Mouse (Mus musculus) liver, embryonic 16.5 days (tissue): ENCODE measurements around the gene Ubr1. TPM values are rescaled to one million over a fixed set of nuclear protein-coding genes. Genes with fewer than 3 reads are reported as not detected.

Experiments
- ATAC-seq: fragments of 200-750 bp; cut with Nextera tagmentation; 2 replicates; pipeline ENCODE4 v1.8.0; 2017; ENCODE audit warnings: low read depth, mild to moderate bottlenecking, moderate number of reproducible peaks, moderate library complexity
- H3K27ac ChIP-seq: fragments of 300-500 bp; sonication (generic); 2 replicates; pipeline ENCODE4 v1.5.1; 2014; ENCODE audit warnings: mild to moderate bottlenecking, low read length
- H3K27me3 ChIP-seq: fragments of 300-500 bp; sonication (generic); 2 replicates; pipeline ENCODE4 v1.6.1; 2014; ENCODE audit warnings: low read depth, low read length, mixed read lengths; ENCODE audit not compliant: control insufficient read depth, insufficient read depth
- H3K36me3 ChIP-seq: fragments of 300-500 bp; sonication (generic); 2 replicates; pipeline ENCODE4 v1.6.1; 2014; ENCODE audit warnings: mild to moderate bottlenecking; ENCODE audit not compliant: control insufficient read depth, insufficient read depth
- H3K4me1 ChIP-seq: fragments of 300-500 bp; sonication (generic); 2 replicates; pipeline ENCODE4 v1.6.1; 2014; ENCODE audit warnings: low read depth, low read length, mixed read lengths; ENCODE audit not compliant: control insufficient read depth
- H3K4me2 ChIP-seq: fragments of 300-500 bp; sonication (generic); 2 replicates; pipeline ENCODE4 v1.6.1; 2014; ENCODE audit warnings: low read depth, low read length, mixed read lengths
- H3K4me3 ChIP-seq: fragments of 300-500 bp; sonication (generic); 2 replicates; pipeline ENCODE4 v1.5.1; 2014; ENCODE audit warnings: low read depth, mild to moderate bottlenecking, low read length
- H3K9ac ChIP-seq: fragments of 300-500 bp; sonication (generic); 2 replicates; pipeline ENCODE4 v1.6.1; 2014; ENCODE audit warnings: low read depth, low read length
- H3K9me3 ChIP-seq: fragments of 300-500 bp; sonication (generic); replicated peaks from 2 replicates; pipeline ENCODE4 v1.6.1; 2016; ENCODE audit warnings: low read length; ENCODE audit not compliant: control insufficient read depth
- WGBS: fragments of 180-500 bp; shearing (Covaris S2); extraction: QIAGEN DNeasy Blood & Tissue Kit; methylation state at CpG from one replicate; pipeline ENCODE4 v1.1.7; 2014; ENCODE audit not compliant: insufficient replicate concordance; 5-methylcytosine and 5-hydroxymethylcytosine counted together
- polyA plus RNA-seq: library from polyadenylated mRNA; unstranded; fragments of >200 nt; fragmentation: Nextera tagmentation; extraction: Ambion mirVana; gene quantifications from 2 replicates; pipeline ENCODE4 v1.2.1, GENCODE M21; 2015

The Ubr1 gene
- polyA plus RNA-seq, 1 experiment from 2014 or later = 11.1 TPM

DNA sequence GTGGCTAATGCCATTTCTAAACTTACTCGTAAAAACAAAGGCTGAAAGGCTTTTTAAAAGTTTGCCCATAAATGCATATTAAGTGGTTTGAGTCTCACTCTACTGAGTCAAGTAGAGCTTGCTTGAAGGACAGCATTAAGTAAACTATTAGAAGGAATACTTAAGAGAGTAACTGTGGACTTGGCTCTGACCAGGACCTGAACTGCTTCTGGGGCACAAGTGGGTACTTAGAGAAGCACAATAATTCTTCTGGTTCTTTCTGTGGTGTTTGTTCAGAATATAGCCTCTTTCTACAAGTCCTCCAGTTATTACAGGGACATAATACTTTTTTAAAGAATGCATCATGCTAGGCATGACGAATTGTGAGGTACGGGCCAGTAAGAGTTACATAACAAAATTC lies 5.0 kb downstream of the Ubr1 start:
- Histone ChIP-seq H3K4me2 (no peak overlapping the region), H3K27ac (no peak overlapping the region), H3K9me3 (no peaks in the 10 kb centered on the region), H3K4me3 (no peak overlapping the region), H3K4me1 (peaks cover 14% of the 10 kb centered on the region), H3K9ac (no peak overlapping the region), H3K27me3 (no peaks in the 10 kb centered on the region), H3K36me3 (peaks cover 2% of the 10 kb centered on the region; the same call in 1 of the 2 replicates)
- ATAC-seq = no peak
- 80% methylated on average over 3 of the region's 3 CpGs for WGBS

- no peak for ATAC-seq
- WGBS = 76% methylated on average over 7 of the region's 7 CpGs
These were observed 7.4 kb downstream of the Ubr1 start for GRCm38 (mm10) chr2:120963110-120963509.

GRCm38 (mm10) chr2:120960261-120960660 lies 10.3 kb downstream of the Ubr1 start:
- peaks cover 2% of the 10 kb centered on the region; the same call in 1 of the 2 replicates for H3K36me3 ChIP-seq
- no peaks in the 10 kb centered on the region for H3K4me1 ChIP-seq
- WGBS = 86% methylated on average over 1 of the region's 1 CpGs
- H3K27ac ChIP-seq = no peak overlapping the region
- H3K27me3 ChIP-seq = no peaks in the 10 kb centered on the region
- ATAC-seq = no peak
- no peak overlapping the region for H3K9ac ChIP-seq
- H3K4me3 ChIP-seq = no peak overlapping the region
- no peak overlapping the region for H3K4me2 ChIP-seq
- no peaks in the 10 kb centered on the region for H3K9me3 ChIP-seq

More at GRCm38 (mm10) chr2:120963110-120963509, 7.4 kb downstream of the Ubr1 start:
- H3K4me2 ChIP-seq = no peak overlapping the region
- H3K36me3 ChIP-seq = peaks cover 2% of the 10 kb centered on the region; the same call in 1 of the 2 replicates
- no peak overlapping the region for H3K27ac ChIP-seq
- no peak overlapping the region for H3K4me3 ChIP-seq
- no peaks in the 10 kb centered on the region for H3K27me3 ChIP-seq
- H3K4me1 ChIP-seq = peaks cover 3% of the 10 kb centered on the region
- no peaks in the 10 kb centered on the region for H3K9me3 ChIP-seq
- no peak overlapping the region for H3K9ac ChIP-seq

DNA sequence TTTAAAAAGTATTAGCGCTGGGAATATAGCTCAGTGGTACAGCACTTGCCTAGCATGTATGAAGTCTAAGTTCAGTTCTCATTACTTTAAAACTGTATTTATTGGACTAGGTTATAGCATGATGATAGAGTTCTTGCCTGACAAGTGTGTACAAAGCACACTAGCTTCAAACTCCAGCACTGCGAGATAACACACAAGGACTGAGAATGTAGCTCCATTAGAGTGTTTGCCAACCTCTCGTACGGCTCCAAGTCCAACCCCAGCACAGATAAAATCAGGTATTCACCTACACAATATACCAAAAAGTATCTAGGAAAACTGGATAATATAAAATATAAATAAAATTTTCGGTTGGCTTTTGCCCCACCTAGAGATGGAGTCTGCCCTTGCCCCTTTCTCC lies 10.7 kb downstream of the Ubr1 start:
- H3K9me3 ChIP-seq = no peaks in the 10 kb centered on the region
- no peak overlapping the region for H3K27ac ChIP-seq
- no peak overlapping the region for H3K9ac ChIP-seq
- no peak overlapping the region for H3K4me3 ChIP-seq
- peaks cover 2% of the 10 kb centered on the region; the same call in 1 of the 2 replicates for H3K36me3 ChIP-seq
- H3K4me1 ChIP-seq = no peaks in the 10 kb centered on the region
- H3K4me2 ChIP-seq = no peak overlapping the region
- no peak for ATAC-seq
- WGBS = 81% methylated on average over 5 of the region's 5 CpGs
- no peaks in the 10 kb centered on the region for H3K27me3 ChIP-seq

GRCm38 (mm10) chr2:120959363-120959762 lies 11.2 kb downstream of the Ubr1 start:
- Histone ChIP-seq H3K36me3 (peaks cover 2% of the 10 kb centered on the region; the same call in 1 of the 2 replicates), H3K4me3 (no peak overlapping the region), H3K4me2 (no peak overlapping the region), H3K4me1 (no peaks in the 10 kb centered on the region), H3K27me3 (no peaks in the 10 kb centered on the region), H3K9ac (no peak overlapping the region), H3K27ac (no peak overlapping the region), H3K9me3 (no peaks in the 10 kb centered on the region)
- 86% methylated on average over 2 of the region's 2 CpGs for WGBS
- no peak for ATAC-seq

DNA sequence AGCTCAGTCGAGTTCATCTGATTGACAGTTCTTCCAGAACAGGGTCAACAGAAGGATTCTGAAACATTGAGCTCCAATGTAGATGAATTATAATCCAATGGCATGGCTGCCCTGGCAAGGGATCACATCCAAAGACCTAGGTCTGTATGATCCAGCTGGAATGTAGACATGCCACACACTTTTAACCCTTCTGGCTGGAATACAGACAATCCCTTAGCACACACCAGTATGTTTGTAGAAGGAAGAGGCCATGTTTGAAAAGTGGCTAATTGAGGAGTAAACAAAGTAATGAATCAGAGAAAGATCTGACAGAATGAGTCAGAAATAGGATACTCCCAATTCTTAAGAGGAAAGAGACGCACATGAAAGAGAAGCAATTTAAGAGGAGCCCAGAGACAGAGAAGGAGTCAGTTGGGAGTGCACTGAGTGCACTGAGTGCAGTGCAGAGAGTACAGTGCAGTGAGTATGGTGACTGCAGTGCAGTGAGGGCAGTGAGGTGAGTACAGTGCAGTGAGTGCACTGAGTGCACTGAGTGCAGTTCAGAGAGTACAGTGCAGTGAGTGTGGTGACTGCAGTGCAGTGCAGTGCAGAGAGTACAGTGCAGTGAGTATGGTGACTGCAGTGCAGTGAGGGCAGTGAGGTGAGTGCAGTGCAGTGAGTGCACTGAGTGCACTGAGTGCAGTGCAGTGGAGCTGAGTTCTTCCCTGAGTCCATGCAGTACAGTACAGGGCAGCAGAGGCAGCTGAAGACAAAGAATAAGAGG lies 18.2 kb downstream of the Ubr1 start:
- H3K4me3 ChIP-seq = no peak overlapping the region
- no peak overlapping the region for H3K9ac ChIP-seq
- peak; percentile 50 for ATAC-seq
- H3K27ac ChIP-seq = no peak overlapping the region
- no peaks in the 10 kb centered on the region for H3K4me1 ChIP-seq
- WGBS = 62% methylated on average over 2 of the region's 2 CpGs
- no peaks in the 10 kb centered on the region for H3K9me3 ChIP-seq
- H3K27me3 ChIP-seq = no peaks in the 10 kb centered on the region
- peaks cover 8% of the 10 kb centered on the region for H3K36me3 ChIP-seq
- no peak overlapping the region for H3K4me2 ChIP-seq

- H3K4me3 ChIP-seq = no peak overlapping the region
- 87% methylated on average over 5 of the region's 5 CpGs for WGBS
- no peaks in the 10 kb centered on the region for H3K27me3 ChIP-seq
- no peaks in the 10 kb centered on the region for H3K9me3 ChIP-seq
- no peak overlapping the region for H3K4me2 ChIP-seq
- H3K27ac ChIP-seq = no peak overlapping the region
- no peak for ATAC-seq
- no peak overlapping the region for H3K9ac ChIP-seq
- peaks cover 14% of the 10 kb centered on the region for H3K36me3 ChIP-seq
- no peaks in the 10 kb centered on the region for H3K4me1 ChIP-seq
These were observed 19.3 kb downstream of the Ubr1 start for GRCm38 (mm10) chr2:120951208-120951607.

DNA sequence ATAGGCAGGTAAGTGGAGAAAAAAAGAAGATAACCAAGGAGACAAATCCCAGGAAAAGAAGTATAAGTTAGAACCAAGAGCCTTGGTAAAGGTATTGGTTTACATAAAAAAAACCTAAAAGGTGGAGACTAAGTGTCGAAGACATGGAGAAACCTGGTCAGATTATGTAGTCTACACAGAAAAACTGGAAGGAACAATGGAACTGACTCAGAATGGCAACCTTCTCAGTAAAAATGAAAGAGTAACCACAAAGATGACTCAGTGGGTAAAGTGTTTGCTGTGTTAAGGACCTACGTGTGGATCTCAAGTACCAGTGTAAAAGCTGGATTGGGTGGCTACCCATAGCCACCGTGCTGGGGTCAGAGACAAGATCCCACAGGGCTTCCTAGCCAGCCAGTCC lies 37.5 kb downstream of the Ubr1 start:
- H3K4me2 ChIP-seq = no peak overlapping the region
- H3K9me3 ChIP-seq = no peaks in the 10 kb centered on the region
- H3K27ac ChIP-seq = no peak overlapping the region
- no peaks in the 10 kb centered on the region for H3K27me3 ChIP-seq
- no peak for ATAC-seq
- no peak overlapping the region for H3K9ac ChIP-seq
- H3K4me3 ChIP-seq = no peak overlapping the region
- H3K4me1 ChIP-seq = no peaks in the 10 kb centered on the region
- peaks cover 16% of the 10 kb centered on the region for H3K36me3 ChIP-seq
- 85% methylated on average over 3 of the region's 3 CpGs for WGBS

DNA sequence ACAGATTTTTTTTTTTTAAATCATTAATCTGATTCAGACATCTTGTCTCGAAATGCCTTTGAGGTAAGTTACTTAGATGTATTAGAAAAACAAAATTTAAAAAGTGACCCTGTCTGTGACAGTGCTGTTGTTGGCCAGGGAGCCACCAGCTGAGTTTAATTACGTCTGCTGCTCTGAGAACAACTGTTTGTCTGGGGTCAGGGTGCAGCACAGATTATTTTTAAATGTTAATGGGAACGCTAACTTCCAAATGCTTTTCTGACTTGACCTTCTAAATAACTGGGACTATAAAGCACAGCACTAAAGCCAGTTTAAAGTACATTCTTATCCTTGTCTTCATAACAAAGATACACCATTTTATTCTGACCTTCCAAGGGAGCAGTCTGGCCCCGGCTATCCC lies 61.0 kb downstream of the Ubr1 start:
- Histone ChIP-seq H3K4me1 (no peaks in the 10 kb centered on the region), H3K9me3 (no peaks in the 10 kb centered on the region), H3K27me3 (no peaks in the 10 kb centered on the region), H3K36me3 (peaks cover 9% of the 10 kb centered on the region), H3K4me3 (no peak overlapping the region), H3K4me2 (no peak overlapping the region), H3K9ac (no peak overlapping the region), H3K27ac (no peak overlapping the region)
- WGBS = 81% methylated on average over 4 of the region's 4 CpGs
- no peak for ATAC-seq
